Mouse (Mus musculus) CH12.LX (cell line): ENCODE results near the gene Figla. TPM values are rescaled to one million over a fixed set of nuclear protein-coding genes. Genes with fewer than 3 reads are reported as not detected.
"Not testable (repeated sequence)": the region's sequence is repeated elsewhere in the genome, so short reads cannot be mapped to it uniquely, and the experiment has no call there.

Source experiments
- DNase-seq: peaks from one replicate; pipeline ENCODE4 v3.0.0-alpha.2; 2013; ENCODE audit errors: extremely low read depth
- H3K27ac ChIP-seq: 2 replicates; pipeline ENCODE4 v1.5.1; 2012; ENCODE audit warnings: low read depth, mild to moderate bottlenecking, control low read depth, moderate library complexity; ENCODE audit not compliant: insufficient read depth
- H3K27me3 ChIP-seq: replicated peaks from 2 replicates; pipeline ENCODE3; 2012; ENCODE audit warnings: inconsistent platforms
- H3K36me3 ChIP-seq, 2 experiments: replicated peaks in 1 of 2; 2 replicates each; pipeline versions ENCODE3 to v1.6.1; 2012; ENCODE audit warnings: inconsistent platforms in 1 of 2, low read length in 1 of 2, mild to moderate bottlenecking in 1 of 2, mixed read lengths in 1 of 2, moderate library complexity in 1 of 2; ENCODE audit not compliant: control insufficient read depth in 1 of 2, insufficient read depth in 1 of 2
- H3K4me1 ChIP-seq, 2 experiments: 2 replicates each; pipeline ENCODE4 v1.6.1; 2012; ENCODE audit warnings: inconsistent platforms in 1 of 2, moderate library complexity in 1 of 2; ENCODE audit not compliant: insufficient read depth in 2 of 2, control insufficient read depth in 1 of 2
- H3K4me2 ChIP-seq: 2 replicates; pipeline ENCODE4 v1.6.1; 2012; ENCODE audit warnings: low read depth, mild to moderate bottlenecking, control low read depth; ENCODE audit not compliant: poor library complexity, insufficient read depth, severe bottlenecking
- H3K4me3 ChIP-seq, 3 experiments: fragments of 150-350 bp in 1 of 3; sonication (generic) in 1 of 3; replicated peaks in 1 of 3; 2 replicates each; pipeline versions ENCODE3 to v1.5.1; 2011 to 2012; ENCODE audit warnings: low read depth in 2 of 3, low read length in 2 of 3, mild to moderate bottlenecking in 2 of 3, moderate library complexity in 2 of 3, control low read depth in 1 of 3, improper control_type of control experiment in 1 of 3, inconsistent platforms in 1 of 3, mixed read lengths in 1 of 3; ENCODE audit not compliant: poor library complexity in 1 of 3
- H3K79me2 ChIP-seq: replicated peaks from 2 replicates; pipeline ENCODE4 v1.6.1; 2012; ENCODE audit warnings: mild to moderate bottlenecking, moderate library complexity; ENCODE audit not compliant: control insufficient read depth, poor library complexity, insufficient read depth, severe bottlenecking; ENCODE audit errors: extremely low read depth
- H3K9ac ChIP-seq: 2 replicates; pipeline ENCODE4 v1.6.1; 2012; ENCODE audit warnings: low read depth, mild to moderate bottlenecking, control low read depth, moderate library complexity; ENCODE audit not compliant: insufficient read depth
- H3K9me3 ChIP-seq: replicated peaks from 2 replicates; pipeline ENCODE3; 2012; ENCODE audit warnings: low read length, inconsistent platforms, mixed read lengths
- ELF1 ChIP-seq: IDR thresholded peaks from 2 replicates; pipeline ENCODE4 v1.6.1; 2014; ENCODE audit warnings: low read depth, mild to moderate bottlenecking, inconsistent platforms, low read length, improper control_type of control experiment
- EP300 ChIP-seq: IDR thresholded peaks from 2 replicates; pipeline ENCODE4 v1.6.1; 2011; ENCODE audit warnings: low read length, improper control_type of control experiment
- GABPA ChIP-seq: IDR thresholded peaks from 2 replicates; pipeline ENCODE4 v1.6.1; 2012; ENCODE audit warnings: low read depth, low read length, improper control_type of control experiment, inconsistent platforms; ENCODE audit not compliant: insufficient replicate concordance
- JUN ChIP-seq: IDR thresholded peaks from 2 replicates; pipeline ENCODE4 v1.6.1; 2011; ENCODE audit warnings: low read depth, mild to moderate bottlenecking, low read length, improper control_type of control experiment, moderate library complexity; ENCODE audit not compliant: insufficient read depth
- JUND ChIP-seq: conservative IDR thresholded peaks from 2 replicates; pipeline ENCODE4 v1.6.1; 2011; ENCODE audit warnings: low read depth, low read length, improper control_type of control experiment
- KAT2A ChIP-seq: IDR thresholded peaks from 2 replicates; pipeline ENCODE4 v1.6.1; 2012; ENCODE audit warnings: low read length, improper control_type of control experiment, inconsistent platforms; ENCODE audit not compliant: insufficient replicate concordance
- MYC ChIP-seq: IDR thresholded peaks from 2 replicates; pipeline ENCODE4 v1.6.1; 2011; ENCODE audit warnings: low read depth, mild to moderate bottlenecking, improper control_type of control experiment, low read length
- NELFE ChIP-seq: IDR thresholded peaks from 2 replicates; pipeline ENCODE4 v1.6.1; 2011; ENCODE audit warnings: low read depth, low read length, improper control_type of control experiment
- PAX5 ChIP-seq: IDR thresholded peaks from 2 replicates; pipeline ENCODE4 v1.6.1; 2012; ENCODE audit warnings: low read length, inconsistent platforms, mixed read lengths
- SMC3 ChIP-seq: IDR thresholded peaks from 2 replicates; pipeline ENCODE4 v1.6.1; 2011; ENCODE audit warnings: low read depth, low read length, improper control_type of control experiment
- TBP ChIP-seq: conservative IDR thresholded peaks from 2 replicates; pipeline ENCODE4 v1.6.1; 2011; ENCODE audit warnings: low read depth, low read length, improper control_type of control experiment
- TCF12 ChIP-seq: IDR thresholded peaks from 2 replicates; pipeline ENCODE4 v1.6.1; 2014; ENCODE audit warnings: low read depth, mild to moderate bottlenecking, inconsistent platforms, low read length, improper control_type of control experiment
- UBTF ChIP-seq: IDR thresholded peaks from 2 replicates; pipeline ENCODE4 v1.6.1; 2012; ENCODE audit warnings: low read depth, mild to moderate bottlenecking, inconsistent platforms, low read length, improper control_type of control experiment, moderate library complexity
- USF2 ChIP-seq: conservative IDR thresholded peaks from 2 replicates; pipeline ENCODE4 v1.6.1; 2011; ENCODE audit warnings: low read depth, low read length, improper control_type of control experiment
- ZMIZ1 ChIP-seq: IDR thresholded peaks from 2 replicates; pipeline ENCODE4 v1.6.1; 2012; ENCODE audit warnings: low read depth, mild to moderate bottlenecking, inconsistent platforms, low read length, improper control_type of control experiment
- ZNF384 ChIP-seq: IDR thresholded peaks from 2 replicates; pipeline ENCODE4 v1.6.1; 2012; ENCODE audit warnings: low read depth, low read length, improper control_type of control experiment, inconsistent platforms
- dilution Hi-C: fragments of 300-500 bp; cut with MboI; formaldehyde crosslinking; loops from 2 replicates; pipeline ENCODE4 v1.14.3; 2020; ENCODE audit warnings: low sequenced_read_pairs; ENCODE audit not compliant: extremely low pct_unique_long_range_greater_than_20kb, extremely low pct_ligation_motif_present
- in situ Hi-C: fragments of 300-500 bp; cut with MboI; formaldehyde crosslinking; loops from 3 replicates; pipeline ENCODE4 v1.14.3; 2019; ENCODE audit warnings: low sequenced_read_pairs, low pct_ligation_motif_present, low pct_unique_long_range_greater_than_20kb, mixed read lengths
- polyA plus RNA-seq: library from polyadenylated mRNA; unstranded; fragments of >175 nt; gene quantifications from 2 replicates; pipeline ENCODE4 v1.2.1, GENCODE M21; 2012; ENCODE audit warnings: low read depth; ENCODE audit not compliant: insufficient read length
- total RNA-seq, 2 experiments: library from RNA; depleted of rRNA; stranded (reverse); fragments of 300-350 nt in 1 of 2; fragments of >200 nt in 1 of 2; gene quantifications; 2 replicates each; pipeline ENCODE4 v1.2.3; 2012 to 2014

The Figla gene
- total and polyA plus RNA-seq, 3 experiments, result not detected

GRCm38 (mm10) chr6:85976242-85976641 lies 39.7 kb upstream of the Figla start:
- no peaks in the 10 kb centered on the region for H3K36me3 ChIP-seq
- H3K9me3 ChIP-seq, result peaks cover 22% of the 10 kb centered on the region
- no peak overlapping the region for H3K27ac ChIP-seq
- in situ Hi-C loops, result no loop called here
- dilution Hi-C loops, result no loop called here
- no peaks in the 10 kb centered on the region for H3K79me2 ChIP-seq
- H3K4me3 ChIP-seq, result no peak overlapping the region
- no peaks in the 10 kb centered on the region for H3K27me3 ChIP-seq
- no peak for TF ChIP-seq ZNF384
- TF ChIP-seq UBTF, result no peak
- no peak for TF ChIP-seq SMC3
- no peak for TF ChIP-seq NELFE
- TF ChIP-seq PAX5, result no peak
- TF ChIP-seq EP300, result no peak
- no peak for TF ChIP-seq GABPA
- TF ChIP-seq USF2, result no peak
- no peak for TF ChIP-seq ZMIZ1
- TF ChIP-seq TBP, result no peak
- no peak for TF ChIP-seq TCF12
- no peak for TF ChIP-seq KAT2A
- TF ChIP-seq ELF1, result no peak
- TF ChIP-seq JUND, result no peak
- TF ChIP-seq MYC, result no peak
- no peaks in the 10 kb centered on the region for H3K4me1 ChIP-seq
- H3K4me2 ChIP-seq, result no peak overlapping the region
- DNase-seq, result no peak
- no peak overlapping the region for H3K9ac ChIP-seq

DNA sequence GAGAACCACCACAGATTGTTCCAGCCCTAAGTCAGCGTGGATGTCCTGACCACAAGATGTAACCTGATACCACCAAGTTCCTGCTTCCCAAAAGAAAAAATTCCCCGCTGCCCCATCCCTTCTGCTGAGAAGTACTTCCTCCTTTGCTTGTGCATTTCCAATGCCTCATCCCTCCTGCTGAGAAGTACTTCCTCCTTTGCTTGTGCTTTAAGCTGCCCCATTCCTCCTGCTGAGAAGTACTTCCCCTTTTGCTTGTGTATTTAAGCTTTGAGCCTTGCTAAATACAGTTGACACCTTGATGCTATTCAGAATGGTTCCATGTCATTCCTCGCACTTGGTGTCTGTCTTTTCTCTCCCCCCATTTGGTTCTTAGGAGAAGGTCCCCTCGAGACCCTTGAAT lies 37.2 kb upstream of the Figla start:
- dilution Hi-C loops, H3K79me2 ChIP-seq, H3K9ac ChIP-seq, DNase-seq, H3K4me1 ChIP-seq, H3K36me3 ChIP-seq, H3K27ac ChIP-seq, in situ Hi-C loops, H3K4me3 ChIP-seq, H3K4me2 ChIP-seq, H3K27me3 ChIP-seq: not testable (repeated sequence)
- peaks cover 23% of the 10 kb centered on the region for H3K9me3 ChIP-seq

DNA sequence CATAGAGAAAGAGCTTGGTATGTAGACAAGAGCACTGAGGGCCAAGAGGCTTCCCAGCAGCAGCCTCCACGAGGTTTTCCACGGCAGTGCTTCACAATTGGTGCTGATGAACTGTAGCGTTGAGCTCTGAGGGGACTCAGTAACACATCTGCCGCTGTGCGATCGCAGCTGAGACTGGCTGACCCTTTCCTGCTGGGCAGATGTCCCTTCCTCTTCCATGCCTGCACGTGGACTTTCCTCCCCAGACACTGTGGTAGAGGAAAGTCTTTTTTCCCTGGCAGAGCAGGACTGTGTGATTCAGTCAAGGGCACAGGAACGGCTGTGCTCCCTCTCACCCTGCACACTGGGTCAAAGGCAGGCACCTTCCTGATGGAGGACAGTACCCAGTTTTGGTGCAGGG lies 31.6 kb upstream of the Figla start:
- H3K79me2 ChIP-seq, result no peaks in the 10 kb centered on the region
- peaks cover 32% of the 10 kb centered on the region for H3K27me3 ChIP-seq
- peaks cover 7% of the 10 kb centered on the region for H3K9me3 ChIP-seq
- no peak for DNase-seq
- no peaks in the 10 kb centered on the region for H3K36me3 ChIP-seq
- in situ Hi-C loops, result no loop called here
- TF ChIP-seq JUN, result no peak
- no peak overlapping the region for H3K4me3 ChIP-seq
- dilution Hi-C loops, result no loop called here
- H3K4me2 ChIP-seq, result no peak overlapping the region
- H3K4me1 ChIP-seq, result no peaks in the 10 kb centered on the region
- no peak overlapping the region for H3K9ac ChIP-seq
- H3K27ac ChIP-seq, result no peak overlapping the region

DNA sequence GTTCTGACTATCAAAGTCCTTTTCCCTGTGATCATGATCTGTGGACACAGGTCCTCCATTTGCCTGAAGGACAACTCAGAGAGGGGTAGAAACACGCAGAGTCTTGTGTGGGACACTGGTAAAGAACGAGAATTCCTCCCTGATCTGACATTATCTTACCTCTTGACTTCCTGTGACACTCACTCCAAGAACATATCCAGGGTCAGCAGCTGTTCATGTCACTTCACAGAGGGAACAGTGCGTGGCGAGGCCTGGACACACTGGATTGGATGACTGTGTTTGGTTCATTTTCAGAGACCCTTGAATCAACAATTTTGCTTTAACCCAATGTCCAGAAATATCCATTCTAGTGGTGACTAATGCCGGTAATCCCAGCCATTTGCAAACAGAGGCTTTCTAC lies 26.4 kb upstream of the Figla start:
- H3K27ac ChIP-seq, H3K4me2 ChIP-seq, H3K9me3 ChIP-seq, H3K9ac ChIP-seq, dilution Hi-C loops, H3K4me1 ChIP-seq, H3K4me3 ChIP-seq, in situ Hi-C loops, H3K79me2 ChIP-seq, DNase-seq, H3K36me3 ChIP-seq: not testable (repeated sequence)
- H3K27me3 ChIP-seq, result peaks cover 54% of the 10 kb centered on the region

DNA sequence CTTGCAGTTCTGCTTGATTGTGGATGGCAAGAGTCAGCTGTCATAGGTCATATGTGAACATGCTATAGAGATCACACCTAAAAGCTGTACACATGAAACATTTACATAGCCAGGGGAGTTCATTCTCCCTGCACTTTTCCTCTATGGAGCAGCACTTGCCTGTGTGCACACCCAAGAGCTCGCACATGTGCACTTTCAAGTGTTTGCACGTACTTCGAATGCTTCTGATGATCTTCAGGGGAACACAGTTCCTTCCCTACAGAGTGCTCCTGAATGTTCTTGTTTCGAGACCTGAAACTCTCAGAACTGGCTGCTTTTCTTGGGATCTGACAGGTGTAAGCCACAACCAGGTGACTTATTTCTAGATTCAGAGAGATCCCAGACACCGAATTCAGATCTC lies 25.2 kb upstream of the Figla start:
- H3K79me2 ChIP-seq, H3K9ac ChIP-seq, H3K36me3 ChIP-seq, H3K4me3 ChIP-seq, H3K9me3 ChIP-seq, dilution Hi-C loops, in situ Hi-C loops, DNase-seq, H3K4me1 ChIP-seq, H3K4me2 ChIP-seq, H3K27ac ChIP-seq: not testable (repeated sequence)
- H3K27me3 ChIP-seq, result peaks cover 49% of the 10 kb centered on the region
